Mouse (Mus musculus) heart, adult 2 months (tissue): ENCODE measurements around the gene Anapc15.

ENCODE experiments used
- CTCF ChIP-seq: fragments of 200-600 bp; IDR thresholded peaks from 2 replicates; pipeline ENCODE4 v1.8.1; 2022; ENCODE audit warnings: antibody characterized with exemption, mild to moderate bottlenecking, moderate library complexity
- POLR2A ChIP-seq: fragments of 200-500 bp; IDR thresholded peaks from 2 replicates; pipeline ENCODE4 v1.6.1; 2011; ENCODE audit warnings: mild to moderate bottlenecking, low read depth, low read length, control low read depth; ENCODE audit not compliant: insufficient read depth

DNA sequence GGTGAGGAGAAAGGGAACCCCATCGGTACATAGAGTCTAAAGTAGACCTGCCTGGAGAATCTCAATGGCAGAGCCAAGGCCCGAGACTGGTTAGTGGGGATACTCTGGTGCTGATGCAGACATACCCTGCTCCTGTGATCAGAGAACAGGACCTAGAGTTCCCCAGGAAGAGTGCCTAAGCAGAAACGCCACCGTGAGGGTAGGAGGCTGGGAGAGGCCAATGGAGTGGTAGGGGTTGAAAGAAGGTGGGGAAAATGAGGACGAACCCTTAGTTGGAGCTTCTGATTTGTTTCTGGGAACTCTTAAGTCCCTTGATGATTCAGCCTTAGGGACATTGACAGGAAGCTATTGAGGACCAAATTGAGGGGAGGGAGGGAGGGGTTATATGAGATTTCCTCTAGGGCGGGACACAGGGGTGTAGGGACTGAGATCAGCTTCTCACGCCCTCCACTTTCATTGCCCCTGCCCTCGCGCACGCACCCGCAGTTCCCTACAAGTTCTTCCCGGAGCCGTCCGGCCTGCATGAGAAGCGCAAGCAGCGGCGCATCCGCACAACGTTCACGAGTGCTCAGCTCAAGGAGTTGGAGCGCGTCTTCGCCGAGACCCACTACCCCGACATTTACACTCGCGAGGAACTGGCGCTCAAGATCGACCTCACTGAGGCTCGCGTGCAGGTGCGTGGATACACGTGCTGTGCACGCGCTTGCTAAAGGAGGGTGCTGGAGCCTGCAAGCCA, 43.1 kb upstream of the Anapc15 start:
- TF ChIP-seq CTCF (no peak), POLR2A (0 out of 2 replicates have a peak, but pooled peaks have one; percentile 21)
